Mouse (Mus musculus) heart, embryonic 16.5 days (tissue): Measurements from ENCODE around the gene Smg1. TPM values are rescaled to one million over a fixed set of nuclear protein-coding genes. Genes with fewer than 3 reads are reported as not detected.
A peak's percentile ranks its signal among the peaks of the same experiment; 100 is the strongest.

Source experiments
- ATAC-seq: fragments of 200-750 bp; cut with Nextera tagmentation; replicated peaks from 2 replicates; pipeline ENCODE4 v1.8.0; 2017; ENCODE audit warnings: moderate number of reproducible peaks; ENCODE audit not compliant: insufficient read depth, low FRiP score; ENCODE audit errors: extremely low read depth
- H3K27ac ChIP-seq: fragments of 300-500 bp; sonication (generic); 2 replicates; pipeline ENCODE4 v1.5.1; 2014; ENCODE audit warnings: mild to moderate bottlenecking, low read length, control low read depth, moderate library complexity
- H3K27me3 ChIP-seq: fragments of 300-500 bp; sonication (generic); 2 replicates; pipeline ENCODE4 v1.6.1; 2014; ENCODE audit warnings: low read length, mixed read lengths; ENCODE audit not compliant: control insufficient read depth, insufficient read depth
- H3K36me3 ChIP-seq: fragments of 300-500 bp; sonication (generic); 2 replicates; pipeline ENCODE4 v1.6.1; 2014; ENCODE audit not compliant: control insufficient read depth, insufficient read depth
- H3K4me1 ChIP-seq: fragments of 300-500 bp; sonication (generic); 2 replicates; pipeline ENCODE4 v1.6.1; 2014; ENCODE audit warnings: low read length, mixed read lengths; ENCODE audit not compliant: control insufficient read depth, insufficient read depth
- H3K4me2 ChIP-seq: fragments of 300-500 bp; sonication (generic); 2 replicates; pipeline ENCODE4 v1.6.1; 2014; ENCODE audit warnings: low read depth, mild to moderate bottlenecking, control low read depth, low read length
- H3K4me3 ChIP-seq: fragments of 300-500 bp; sonication (generic); 2 replicates; pipeline ENCODE4 v1.5.1; 2014; ENCODE audit warnings: mild to moderate bottlenecking, control low read depth, low read length
- H3K9ac ChIP-seq: fragments of 300-500 bp; sonication (generic); 2 replicates; pipeline ENCODE4 v1.6.1; 2014; ENCODE audit warnings: low read length, control low read depth
- H3K9me3 ChIP-seq: fragments of 300-500 bp; sonication (generic); replicated peaks from 2 replicates; pipeline ENCODE4 v1.6.1; 2016; ENCODE audit warnings: low read length; ENCODE audit not compliant: control insufficient read depth
- WGBS: fragments of 180-500 bp; shearing (Covaris S2); extraction: QIAGEN DNeasy Blood & Tissue Kit; methylation state at CpG from one replicate; pipeline ENCODE4 v1.1.7; 2014; 5-methylcytosine and 5-hydroxymethylcytosine counted together
- polyA plus RNA-seq: library from polyadenylated mRNA; unstranded; fragments of >200 nt; fragmentation: Nextera tagmentation; extraction: Ambion mirVana; gene quantifications from 2 replicates; pipeline ENCODE4 v1.2.1, GENCODE M21; 2015

Gene Smg1
- polyA plus RNA-seq, 1 experiment from 2014 or later = 13.9 TPM

DNA sequence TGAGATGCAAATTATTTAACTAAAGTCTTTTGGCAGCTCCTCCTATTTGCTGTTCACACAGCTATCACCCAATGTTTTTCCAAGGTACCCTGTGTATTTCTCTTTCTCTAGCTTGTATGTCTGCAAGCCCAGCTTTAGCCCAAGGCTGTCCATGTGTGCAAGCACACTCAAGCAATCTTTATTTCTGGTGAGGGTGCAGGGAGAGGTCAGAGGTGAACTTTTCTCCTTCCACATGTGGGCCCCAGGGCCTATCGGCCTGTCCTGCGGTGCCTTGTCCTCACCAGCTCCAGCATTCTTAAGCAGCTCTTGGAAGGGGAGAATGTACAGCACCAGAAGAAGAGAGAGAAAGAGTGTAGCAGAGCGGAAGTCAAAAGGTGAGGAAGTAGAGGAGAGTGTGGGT is 9.5 kb upstream of the Smg1 start:
- H3K27me3 ChIP-seq = no peaks in the 10 kb centered on the region
- no peaks in the 10 kb centered on the region for H3K9me3 ChIP-seq
- peak overlapping the region; percentile 15 for H3K9ac ChIP-seq
- H3K4me3 ChIP-seq = no peak overlapping the region
- no peak for ATAC-seq
- H3K4me2 ChIP-seq = peak overlapping the region; percentile 29; the same call in 1 of the 2 replicates
- 68% methylated on average over 3 of the region's 3 CpGs for WGBS
- no peaks in the 10 kb centered on the region for H3K36me3 ChIP-seq
- peak overlapping the region; percentile 91 for H3K27ac ChIP-seq
- H3K4me1 ChIP-seq = peaks cover 32% of the 10 kb centered on the region

DNA sequence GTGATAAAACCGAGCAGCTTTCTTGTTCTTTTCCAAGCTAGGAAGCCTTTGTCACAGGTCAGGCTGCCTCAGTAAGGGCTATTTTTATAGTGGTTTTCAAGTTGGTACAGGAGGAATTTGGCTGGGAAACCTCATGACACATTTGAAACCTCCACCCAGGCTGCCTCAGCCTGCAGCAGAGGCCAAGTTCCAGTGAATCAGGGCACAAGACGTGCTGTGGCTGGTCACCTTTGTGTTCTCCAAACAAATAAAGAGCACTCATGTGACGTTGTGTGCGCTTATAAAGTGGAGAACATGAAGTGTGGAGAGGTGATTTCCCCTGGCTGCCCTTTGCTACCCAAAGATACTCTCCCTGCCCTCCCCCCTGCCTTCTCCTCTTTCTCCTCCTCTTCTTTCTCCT is 8.9 kb upstream of the Smg1 start:
- Histone ChIP-seq H3K36me3 (no peaks in the 10 kb centered on the region), H3K27me3 (no peaks in the 10 kb centered on the region), H3K9me3 (no peaks in the 10 kb centered on the region), H3K27ac (peak overlapping the region; percentile 91), H3K4me3 (no peak overlapping the region), H3K4me2 (peak overlapping the region; percentile 29), H3K4me1 (peaks cover 32% of the 10 kb centered on the region), H3K9ac (no peak overlapping the region; the same call in 1 of the 2 replicates)
- peak; percentile 91 for ATAC-seq
- 13% methylated on average over 4 of the region's 4 CpGs for WGBS

DNA sequence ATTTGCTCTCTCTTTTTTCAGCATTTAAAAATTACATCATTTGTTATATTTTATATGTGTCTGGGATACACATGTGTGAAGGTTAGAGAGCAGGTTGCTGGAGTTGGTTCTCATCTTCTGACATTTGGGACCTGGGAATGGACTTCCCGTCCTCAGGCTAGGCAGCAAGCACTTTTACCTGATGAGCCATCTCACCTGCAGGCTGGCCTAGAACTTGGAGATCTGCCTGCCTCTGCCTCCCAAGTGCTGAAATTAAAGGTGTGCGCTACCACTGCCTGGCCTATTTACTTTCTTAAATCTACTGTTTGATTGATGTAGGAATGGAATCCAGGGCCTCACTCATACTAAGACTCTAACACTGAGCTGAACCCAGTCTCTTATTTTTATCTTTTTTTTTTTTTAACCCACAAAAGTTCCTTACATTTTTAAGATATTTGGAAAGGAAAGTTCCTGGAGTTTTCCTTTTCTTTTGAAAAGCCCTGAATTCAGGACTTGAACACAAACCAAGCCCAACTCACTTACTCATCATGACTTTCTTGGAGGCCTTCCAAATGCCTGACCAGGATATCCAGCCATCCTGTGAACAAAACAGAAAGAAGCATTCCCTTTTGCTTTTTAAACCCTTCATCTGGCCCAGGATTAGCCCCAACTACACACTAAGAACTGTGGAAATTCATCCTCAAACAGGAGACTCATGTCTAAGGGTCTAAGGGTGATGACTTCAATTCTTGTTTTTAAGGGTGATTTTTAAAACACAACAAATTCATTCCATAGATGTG is 8.1 kb upstream of the Smg1 start:
- H3K27ac ChIP-seq = peak overlapping the region; percentile 98

DNA sequence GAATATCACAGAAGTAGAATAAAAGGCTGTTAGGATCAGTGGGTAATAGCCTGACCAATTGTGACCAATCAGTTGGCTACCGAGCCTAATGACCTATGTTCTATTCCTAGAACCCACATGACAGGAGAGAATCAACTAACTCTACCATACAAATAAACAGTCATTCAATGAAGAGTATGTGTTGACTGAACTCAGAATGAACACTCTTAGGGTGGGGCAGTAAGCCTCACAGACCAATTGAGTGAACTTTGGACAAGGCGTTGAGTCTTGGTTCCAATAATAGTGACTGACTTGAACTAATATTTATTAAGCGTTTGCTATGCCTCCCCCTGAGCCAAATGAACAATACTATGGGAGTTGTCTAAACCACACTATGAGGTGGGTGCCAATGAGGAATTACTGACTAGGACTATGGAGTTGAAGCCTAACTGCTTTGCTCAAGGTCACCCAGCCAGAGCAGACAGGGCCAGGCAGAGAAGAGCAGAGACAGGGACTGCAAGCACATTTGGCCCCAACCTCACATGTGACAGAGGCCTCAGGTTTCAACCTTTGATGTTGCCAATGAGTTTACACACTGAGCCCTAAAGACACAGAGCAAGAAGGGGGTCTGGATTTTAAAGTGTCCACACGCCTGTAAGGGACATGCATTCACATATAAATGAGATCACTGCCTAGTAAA is 7.2 kb upstream of the Smg1 start:
- H3K9me3 ChIP-seq = no peaks in the 10 kb centered on the region
- WGBS = 82% methylated on average over 4 of the region's 4 CpGs
- no peaks in the 10 kb centered on the region for H3K36me3 ChIP-seq
- H3K27ac ChIP-seq = peak overlapping the region; percentile 98
- no peak overlapping the region for H3K4me3 ChIP-seq
- H3K4me1 ChIP-seq = peaks cover 32% of the 10 kb centered on the region
- no peaks in the 10 kb centered on the region for H3K27me3 ChIP-seq
- ATAC-seq = no peak
- no peak overlapping the region for H3K4me2 ChIP-seq
- H3K9ac ChIP-seq = no peak overlapping the region

More for the DNA sequence above, 8.1 kb upstream of the Smg1 start:
- peak overlapping the region; percentile 45; the same call in 1 of the 2 replicates for H3K9ac ChIP-seq
- H3K36me3 ChIP-seq = no peaks in the 10 kb centered on the region
- ATAC-seq = no peak
- peaks cover 32% of the 10 kb centered on the region for H3K4me1 ChIP-seq
- WGBS = 97% methylated on average over 2 of the region's 2 CpGs
- no peak overlapping the region; the same call in 1 of the 2 replicates for H3K4me2 ChIP-seq
- H3K4me3 ChIP-seq = no peak overlapping the region
- no peaks in the 10 kb centered on the region for H3K9me3 ChIP-seq
- no peaks in the 10 kb centered on the region for H3K27me3 ChIP-seq

DNA sequence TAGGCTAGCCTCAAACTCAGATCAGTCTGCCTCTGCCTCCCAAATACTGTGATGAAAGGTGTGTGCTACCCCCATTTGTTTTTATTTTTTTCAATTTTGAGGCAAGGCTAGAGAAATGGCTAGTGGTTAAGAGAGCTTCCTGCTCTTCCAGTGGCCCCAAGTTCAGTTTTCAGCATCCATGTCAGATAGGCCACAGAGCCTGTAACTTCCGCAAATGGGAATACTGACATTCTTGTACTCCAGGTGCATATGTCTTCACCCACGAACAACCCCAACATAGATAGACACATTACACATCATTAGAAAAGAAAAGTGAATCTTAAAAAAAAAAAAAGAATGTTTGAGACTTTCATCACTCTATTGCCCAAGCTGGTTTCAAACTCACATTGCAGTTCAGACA is 6.1 kb upstream of the Smg1 start:
- H3K27ac ChIP-seq = no peak overlapping the region
- no peaks in the 10 kb centered on the region for H3K27me3 ChIP-seq
- no peak overlapping the region for H3K9ac ChIP-seq
- no peaks in the 10 kb centered on the region for H3K9me3 ChIP-seq
- no peak overlapping the region for H3K4me2 ChIP-seq
- ATAC-seq = no peak
- H3K4me1 ChIP-seq = peaks cover 30% of the 10 kb centered on the region
- no peaks in the 10 kb centered on the region for H3K36me3 ChIP-seq
- no peak overlapping the region for H3K4me3 ChIP-seq
- 87% methylated on average over 2 of the region's 2 CpGs for WGBS

DNA sequence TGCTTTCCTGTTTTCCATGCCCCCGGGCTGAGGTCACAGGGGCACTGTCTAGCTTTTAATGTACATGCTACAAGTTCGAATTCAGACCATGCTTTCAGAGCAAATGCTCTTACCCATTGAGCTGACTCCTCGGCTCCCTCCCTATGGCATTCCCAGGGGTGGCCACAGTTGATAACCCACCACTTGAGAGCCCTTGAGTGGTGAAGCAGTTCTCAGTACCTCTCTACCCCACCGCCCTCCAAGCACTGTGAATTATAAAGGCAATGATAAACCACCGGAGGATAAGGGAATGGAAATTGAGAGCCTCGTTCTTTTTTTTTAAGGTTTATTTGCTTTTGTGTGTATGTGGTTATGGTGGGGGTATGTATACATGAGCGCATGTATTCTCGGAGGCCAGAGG is 4.6 kb upstream of the Smg1 start:
- Histone ChIP-seq H3K36me3 (no peaks in the 10 kb centered on the region), H3K9me3 (no peaks in the 10 kb centered on the region), H3K4me2 (no peak overlapping the region), H3K9ac (no peak overlapping the region), H3K27me3 (no peaks in the 10 kb centered on the region), H3K4me3 (no peak overlapping the region), H3K4me1 (peaks cover 19% of the 10 kb centered on the region), H3K27ac (no peak overlapping the region)
- 56% methylated on average over 8 of the region's 8 CpGs for WGBS
- ATAC-seq = no peak

DNA sequence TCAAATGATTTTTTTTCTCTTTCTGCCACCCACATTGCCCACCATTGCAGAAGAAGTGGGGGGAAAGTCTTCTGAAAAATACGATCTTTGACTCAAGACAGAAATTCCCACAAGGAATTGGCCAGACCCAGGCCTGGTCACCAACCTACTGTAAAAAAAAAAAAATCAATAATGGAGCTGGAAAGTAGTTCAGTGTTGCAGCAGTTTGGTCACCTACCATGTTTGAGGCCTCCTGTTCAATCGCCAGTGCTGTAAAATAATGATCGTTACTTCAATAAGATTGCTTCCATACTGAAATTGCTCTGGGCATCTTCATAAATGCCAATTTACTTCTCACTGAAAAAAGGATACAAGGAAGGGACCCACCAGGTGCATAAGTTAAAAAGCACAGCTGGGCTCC is 1.8 kb upstream of the Smg1 start:
- H3K4me2 ChIP-seq = no peak overlapping the region
- 95% methylated on average over 3 of the region's 3 CpGs for WGBS
- H3K36me3 ChIP-seq = no peaks in the 10 kb centered on the region
- no peaks in the 10 kb centered on the region for H3K9me3 ChIP-seq
- no peak overlapping the region for H3K27ac ChIP-seq
- no peak for ATAC-seq
- no peak overlapping the region for H3K9ac ChIP-seq
- no peaks in the 10 kb centered on the region for H3K27me3 ChIP-seq
- no peak overlapping the region for H3K4me3 ChIP-seq
- peaks cover 6% of the 10 kb centered on the region; the same call in 1 of the 2 replicates for H3K4me1 ChIP-seq

DNA sequence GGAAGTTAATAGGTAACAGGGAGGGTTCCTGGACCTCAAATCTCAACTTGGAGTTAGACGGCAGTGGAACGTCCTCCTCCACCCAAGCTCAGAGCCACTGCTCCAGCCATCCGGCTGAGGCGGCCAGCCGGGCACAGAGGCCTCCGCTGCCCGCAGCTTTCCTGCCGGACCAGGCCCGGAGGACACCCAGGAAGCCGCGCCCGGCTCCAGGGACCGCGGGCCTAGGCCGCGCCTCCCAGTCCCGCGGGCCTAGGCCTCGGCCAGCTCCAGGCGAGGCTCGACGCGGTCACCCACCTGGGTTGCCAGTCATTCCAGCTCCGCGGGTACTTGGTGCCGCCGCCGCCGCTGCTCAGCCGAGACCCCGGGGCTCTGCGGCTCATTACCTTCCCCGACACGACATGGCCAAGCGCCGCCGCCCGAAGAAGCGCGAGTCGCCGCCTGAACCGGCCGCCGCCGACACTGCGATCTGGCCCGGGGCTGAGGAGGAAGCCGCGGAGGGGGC is 508 bp downstream of the Smg1 start:
- Histone ChIP-seq H3K4me2 (peak overlapping the region; percentile 67), H3K36me3 (no peaks in the 10 kb centered on the region), H3K9me3 (no peaks in the 10 kb centered on the region), H3K27me3 (no peaks in the 10 kb centered on the region), H3K4me3 (peak overlapping the region; percentile 89), H3K9ac (peak overlapping the region; percentile 99), H3K4me1 (peaks cover 6% of the 10 kb centered on the region; the same call in 1 of the 2 replicates), H3K27ac (peak overlapping the region; percentile 98)
- peak; percentile 16 for ATAC-seq
- under 1% methylated on average over 50 of the region's 50 CpGs for whole genome bisulfite sequencing

DNA sequence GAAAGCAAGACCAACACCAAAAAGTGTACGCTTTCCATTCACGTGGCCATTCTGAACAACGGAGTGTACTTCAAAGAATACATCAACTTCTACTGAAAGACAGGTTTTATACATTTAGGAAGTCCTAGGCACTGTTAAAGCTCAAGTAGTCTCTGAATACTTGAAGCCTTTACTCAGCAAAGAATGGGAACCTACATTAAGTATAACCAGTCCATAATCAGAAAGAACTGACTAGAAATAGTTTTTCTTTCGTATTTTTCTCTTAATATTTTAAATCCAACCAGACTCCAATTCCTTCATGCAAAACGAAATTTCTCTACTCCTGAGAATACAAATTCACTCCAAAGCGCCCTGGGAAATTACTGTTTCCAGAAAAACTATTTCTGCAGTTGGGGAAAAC is 1.2 kb downstream of the Smg1 start:
- 16% methylated on average over 6 of the region's 6 CpGs for WGBS
- peak overlapping the region; percentile 89 for H3K4me3 ChIP-seq
- peak overlapping the region; percentile 98 for H3K27ac ChIP-seq
- H3K9ac ChIP-seq = peak overlapping the region; percentile 99
- H3K4me2 ChIP-seq = peak overlapping the region; percentile 67
- no peaks in the 10 kb centered on the region for H3K36me3 ChIP-seq
- H3K27me3 ChIP-seq = no peaks in the 10 kb centered on the region
- no peaks in the 10 kb centered on the region for H3K9me3 ChIP-seq
- no peak for ATAC-seq
- peaks cover 6% of the 10 kb centered on the region; the same call in 1 of the 2 replicates for H3K4me1 ChIP-seq
